Mouse (Mus musculus) fibroblast of lung, adult 2 months (primary cell): Measurements from ENCODE around the gene Ncl.
"Not testable (repeated sequence)": the region's sequence is repeated elsewhere in the genome, so short reads cannot be mapped to it uniquely, and the experiment has no call there.

Source experiments
- DNase-seq: peaks from one replicate; pipeline ENCODE4 v3.0.0-alpha.2; 2011; ENCODE audit warnings: low read depth

Ncl gene

GRCm38 (mm10) chr1:86359798-86360179 is 589 bp upstream of the Ncl start:
- no peak for DNase-seq

GRCm38 (mm10) chr1:86358229-86358905 is 833 bp downstream of the Ncl start:
- DNase-seq = no peak

GRCm38 (mm10) chr1:86354186-86354585 is 5.0 kb downstream of the Ncl start:
- no peak for DNase-seq

- DNase-seq = no peak
These were observed 8.6 kb downstream of the Ncl start for GRCm38 (mm10) chr1:86350576-86350975.

- no peak for DNase-seq
These were observed 9.5 kb downstream of the Ncl start for GRCm38 (mm10) chr1:86349696-86350095.

GRCm38 (mm10) chr1:86349201-86349600 is 10.0 kb downstream of the Ncl start:
- no peak for DNase-seq

GRCm38 (mm10) chr1:86348801-86349200 is 10.4 kb downstream of the Ncl start:
- no peak for DNase-seq

GRCm38 (mm10) chr1:86348083-86348482 is 11.1 kb downstream of the Ncl start:
- no peak for DNase-seq

GRCm38 (mm10) chr1:86347716-86348045 is 11.5 kb downstream of the Ncl start:
- DNase-seq = no peak

- DNase-seq = no peak
These were observed 12.1 kb downstream of the Ncl start for GRCm38 (mm10) chr1:86346851-86347715.

GRCm38 (mm10) chr1:86345956-86346355 is 13.2 kb downstream of the Ncl start:
- DNase-seq = no peak

- no peak for DNase-seq
These were observed 14.1 kb downstream of the Ncl start for GRCm38 (mm10) chr1:86345069-86345468.

GRCm38 (mm10) chr1:86343969-86344861 is 15.0 kb downstream of the Ncl start:
- no peak for DNase-seq

GRCm38 (mm10) chr1:86343087-86343645 is 16.0 kb downstream of the Ncl start:
- DNase-seq = no peak

GRCm38 (mm10) chr1:86342371-86342770 is 16.8 kb downstream of the Ncl start:
- no peak for DNase-seq

GRCm38 (mm10) chr1:86341096-86341495 is 18.1 kb downstream of the Ncl start:
- not testable (repeated sequence) for DNase-seq

GRCm38 (mm10) chr1:86339156-86339812 is 19.9 kb downstream of the Ncl start:
- peak; percentile 60 for DNase-seq

- DNase-seq = no peak
These were observed 22.9 kb downstream of the Ncl start for GRCm38 (mm10) chr1:86336330-86336729.

- DNase-seq = no peak
These were observed 38.3 kb downstream of the Ncl start for GRCm38 (mm10) chr1:86320822-86321413.

GRCm38 (mm10) chr1:86313772-86314125 is 45.5 kb downstream of the Ncl start:
- DNase-seq = no peak

- DNase-seq = no peak
These were observed 46.0 kb downstream of the Ncl start for GRCm38 (mm10) chr1:86313096-86313771.
